Mouse (Mus musculus) CH12.LX (cell line): ENCODE measurements around the gene Mov10l1. TPM values are rescaled to one million over a fixed set of nuclear protein-coding genes. Genes with fewer than 3 reads are reported as not detected.

Experiments used
- DNase-seq: peaks from one replicate; pipeline ENCODE4 v3.0.0-alpha.2; 2013; ENCODE audit errors: extremely low read depth
- H3K27ac ChIP-seq: 2 replicates; pipeline ENCODE4 v1.5.1; 2012; ENCODE audit warnings: low read depth, mild to moderate bottlenecking, control low read depth, moderate library complexity; ENCODE audit not compliant: insufficient read depth
- H3K27me3 ChIP-seq: replicated peaks from 2 replicates; pipeline ENCODE3; 2012; ENCODE audit warnings: inconsistent platforms
- H3K36me3 ChIP-seq, 2 experiments: replicated peaks in 1 of 2; 2 replicates each; pipeline versions ENCODE3 to v1.6.1; 2012; ENCODE audit warnings: inconsistent platforms in 1 of 2, low read length in 1 of 2, mild to moderate bottlenecking in 1 of 2, mixed read lengths in 1 of 2, moderate library complexity in 1 of 2; ENCODE audit not compliant: control insufficient read depth in 1 of 2, insufficient read depth in 1 of 2
- H3K4me1 ChIP-seq, 2 experiments: 2 replicates each; pipeline ENCODE4 v1.6.1; 2012; ENCODE audit warnings: inconsistent platforms in 1 of 2, moderate library complexity in 1 of 2; ENCODE audit not compliant: insufficient read depth in 2 of 2, control insufficient read depth in 1 of 2
- H3K4me2 ChIP-seq: 2 replicates; pipeline ENCODE4 v1.6.1; 2012; ENCODE audit warnings: low read depth, mild to moderate bottlenecking, control low read depth; ENCODE audit not compliant: poor library complexity, insufficient read depth, severe bottlenecking
- H3K4me3 ChIP-seq, 3 experiments: fragments of 150-350 bp in 1 of 3; sonication (generic) in 1 of 3; replicated peaks in 1 of 3; 2 replicates each; pipeline versions ENCODE3 to v1.5.1; 2011 to 2012; ENCODE audit warnings: low read depth in 2 of 3, low read length in 2 of 3, mild to moderate bottlenecking in 2 of 3, moderate library complexity in 2 of 3, control low read depth in 1 of 3, improper control_type of control experiment in 1 of 3, inconsistent platforms in 1 of 3, mixed read lengths in 1 of 3; ENCODE audit not compliant: poor library complexity in 1 of 3
- H3K79me2 ChIP-seq: replicated peaks from 2 replicates; pipeline ENCODE4 v1.6.1; 2012; ENCODE audit warnings: mild to moderate bottlenecking, moderate library complexity; ENCODE audit not compliant: control insufficient read depth, poor library complexity, insufficient read depth, severe bottlenecking; ENCODE audit errors: extremely low read depth
- H3K9ac ChIP-seq: 2 replicates; pipeline ENCODE4 v1.6.1; 2012; ENCODE audit warnings: low read depth, mild to moderate bottlenecking, control low read depth, moderate library complexity; ENCODE audit not compliant: insufficient read depth
- H3K9me3 ChIP-seq: replicated peaks from 2 replicates; pipeline ENCODE3; 2012; ENCODE audit warnings: low read length, inconsistent platforms, mixed read lengths
- CTCF ChIP-seq, 2 experiments: IDR thresholded peaks in 1 of 2; conservative IDR thresholded peaks in 1 of 2; 2 replicates each; pipeline ENCODE4 v1.5.1; 2011 to 2012; ENCODE audit warnings: low read depth in 2 of 2, low read length in 2 of 2, improper control_type of control experiment in 1 of 2, inconsistent platforms in 1 of 2, mild to moderate bottlenecking in 1 of 2, moderate library complexity in 1 of 2
- ELF1 ChIP-seq: IDR thresholded peaks from 2 replicates; pipeline ENCODE4 v1.6.1; 2014; ENCODE audit warnings: low read depth, mild to moderate bottlenecking, inconsistent platforms, low read length, improper control_type of control experiment
- EP300 ChIP-seq: IDR thresholded peaks from 2 replicates; pipeline ENCODE4 v1.6.1; 2011; ENCODE audit warnings: low read length, improper control_type of control experiment
- ETS1 ChIP-seq: conservative IDR thresholded peaks from 2 replicates; pipeline ENCODE4 v1.6.1; 2012; ENCODE audit warnings: low read depth, mild to moderate bottlenecking, inconsistent platforms, low read length, improper control_type of control experiment, moderate library complexity
- JUND ChIP-seq: conservative IDR thresholded peaks from 2 replicates; pipeline ENCODE4 v1.6.1; 2011; ENCODE audit warnings: low read depth, low read length, improper control_type of control experiment
- MAFK ChIP-seq: IDR thresholded peaks from 2 replicates; pipeline ENCODE4 v1.6.1; 2011; ENCODE audit warnings: low read length, improper control_type of control experiment; ENCODE audit not compliant: insufficient replicate concordance
- MEF2A ChIP-seq: IDR thresholded peaks from 2 replicates; pipeline ENCODE4 v1.6.1; 2014; ENCODE audit warnings: low read depth, mild to moderate bottlenecking, inconsistent platforms, low read length, improper control_type of control experiment, borderline replicate concordance
- MXI1 ChIP-seq: IDR thresholded peaks from 2 replicates; pipeline ENCODE4 v1.6.1; 2011; ENCODE audit warnings: mild to moderate bottlenecking, low read depth, low read length, improper control_type of control experiment
- PAX5 ChIP-seq: IDR thresholded peaks from 2 replicates; pipeline ENCODE4 v1.6.1; 2012; ENCODE audit warnings: low read length, inconsistent platforms, mixed read lengths
- SMC3 ChIP-seq: IDR thresholded peaks from 2 replicates; pipeline ENCODE4 v1.6.1; 2011; ENCODE audit warnings: low read depth, low read length, improper control_type of control experiment
- TBP ChIP-seq: conservative IDR thresholded peaks from 2 replicates; pipeline ENCODE4 v1.6.1; 2011; ENCODE audit warnings: low read depth, low read length, improper control_type of control experiment
- ZKSCAN1 ChIP-seq: IDR thresholded peaks from 2 replicates; pipeline ENCODE4 v1.6.1; 2012; ENCODE audit warnings: low read depth, inconsistent platforms, low read length, improper control_type of control experiment, borderline replicate concordance
- dilution Hi-C: fragments of 300-500 bp; cut with MboI; formaldehyde crosslinking; loops from 2 replicates; pipeline ENCODE4 v1.14.3; 2020; ENCODE audit warnings: low sequenced_read_pairs; ENCODE audit not compliant: extremely low pct_unique_long_range_greater_than_20kb, extremely low pct_ligation_motif_present
- in situ Hi-C: fragments of 300-500 bp; cut with MboI; formaldehyde crosslinking; loops from 3 replicates; pipeline ENCODE4 v1.14.3; 2019; ENCODE audit warnings: low sequenced_read_pairs, low pct_ligation_motif_present, low pct_unique_long_range_greater_than_20kb, mixed read lengths
- polyA plus RNA-seq: library from polyadenylated mRNA; unstranded; fragments of >175 nt; gene quantifications from 2 replicates; pipeline ENCODE4 v1.2.1, GENCODE M21; 2012; ENCODE audit warnings: low read depth; ENCODE audit not compliant: insufficient read length
- total RNA-seq, 2 experiments: library from RNA; depleted of rRNA; stranded (reverse); fragments of 300-350 nt in 1 of 2; fragments of >200 nt in 1 of 2; gene quantifications; 2 replicates each; pipeline ENCODE4 v1.2.3; 2012 to 2014

Mov10l1 gene
- total and polyA plus RNA-seq, 3 experiments = not detected

DNA sequence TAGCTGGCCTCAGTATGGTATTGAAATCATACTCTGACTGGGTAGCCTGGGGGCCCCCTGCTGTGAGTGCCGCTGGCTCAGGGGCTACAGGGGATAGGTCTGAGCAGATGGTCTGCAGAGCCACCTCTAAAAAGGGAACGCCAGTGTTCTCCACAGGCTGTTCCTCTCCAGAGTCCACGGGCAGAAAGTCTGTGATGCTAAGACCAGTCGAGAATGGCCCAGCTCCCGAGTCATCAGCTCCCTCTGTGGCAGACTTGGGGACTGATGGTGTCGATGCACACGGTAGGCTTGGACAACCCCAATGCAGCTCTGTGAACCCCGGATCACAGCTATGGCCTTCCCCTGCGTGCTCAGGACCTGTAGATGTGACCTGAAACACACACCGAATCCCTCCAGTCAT is 121.2 kb downstream of the Mov10l1 start:
- no peak overlapping the region for H3K9ac ChIP-seq
- H3K4me2 ChIP-seq = no peak overlapping the region
- dilution Hi-C loops (no loop called here), in situ Hi-C loops (loop anchor here (25.0 kb wide), 1 partner anchor 258 kb away; the partner anchor contains the start of genes Lmf2, Ncaph2 and Sco2)
- peaks cover 92 to 99% of the 10 kb centered on the region in 2 experiments for H3K36me3 ChIP-seq
- no peak overlapping the region for H3K4me3 ChIP-seq
- no peak overlapping the region for H3K27ac ChIP-seq
- TF ChIP-seq MAFK (no peak), ZKSCAN1 (no peak), MEF2A (no peak), ETS1 (no peak), SMC3 (no peak), EP300 (no peak), CTCF (conservative IDR thresholded peaks at IDR 0.05 in 1 of 2, IDR thresholded peaks at IDR 0.05 in 1 of 2; ENCODE audit: low read depth in 2 of 2, low read length in 2 of 2) (no peak), TBP (no peak), ELF1 (no peak), JUND (no peak)
- no peaks in the 10 kb centered on the region for H3K79me2 ChIP-seq
- DNase-seq = no peak
- no peaks in the 10 kb centered on the region for H3K9me3 ChIP-seq
- no peaks in the 10 kb centered on the region for H3K4me1 ChIP-seq
- no peaks in the 10 kb centered on the region for H3K27me3 ChIP-seq

DNA sequence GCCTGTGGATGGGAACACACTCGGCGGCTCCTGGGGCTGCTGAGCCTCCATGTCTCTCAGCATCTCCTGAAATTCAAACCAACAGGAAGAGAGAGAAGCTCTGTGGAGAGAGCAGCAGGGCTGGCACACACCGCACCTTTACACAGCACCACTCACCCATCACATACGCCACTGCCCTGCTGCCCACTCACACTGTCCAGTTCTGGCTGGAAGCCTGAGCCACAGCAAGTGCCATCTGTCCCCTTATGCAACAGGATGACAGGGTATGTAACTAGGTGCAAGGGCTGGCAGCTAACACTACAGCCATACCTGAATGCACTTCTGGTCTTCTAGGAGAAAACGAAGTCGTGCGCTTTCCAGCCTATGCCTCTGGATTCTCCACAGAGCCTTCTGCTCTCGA is 121.7 kb downstream of the Mov10l1 start:
- H3K27me3 ChIP-seq = no peaks in the 10 kb centered on the region
- no peak for TF ChIP-seq MXI1
- no peak for TF ChIP-seq PAX5
- DNase-seq = no peak
- no peaks in the 10 kb centered on the region for H3K9me3 ChIP-seq
- in situ Hi-C loops (loop anchor here (25.0 kb wide), 1 partner anchor 258 kb away; the partner anchor contains the start of genes Lmf2, Ncaph2 and Sco2), dilution Hi-C loops (no loop called here)
- peaks cover 91 to 99% of the 10 kb centered on the region in 2 experiments for H3K36me3 ChIP-seq
- H3K9ac ChIP-seq = no peak overlapping the region
- no peaks in the 10 kb centered on the region for H3K4me1 ChIP-seq
- H3K4me3 ChIP-seq = no peak overlapping the region
- no peaks in the 10 kb centered on the region for H3K79me2 ChIP-seq
- H3K4me2 ChIP-seq = no peak overlapping the region
- no peak overlapping the region for H3K27ac ChIP-seq

Other genes with a start within 250 kb of the Mov10l1 start
- 15.9 and 16.2 TPM in 2 replicates for gene Brd1, start 248.7 kb upstream of the Mov10l1 start, total RNA-seq (2012; rRNA removed)
- 11.7 and 13.6 TPM in 2 replicates for gene Brd1, start 248.7 kb upstream of the Mov10l1 start, total RNA-seq (2014; rRNA removed)
- gene Brd1, start 248.7 kb upstream of the Mov10l1 start, polyA plus RNA-seq = 17.7 and 19.1 TPM in 2 replicates
- 13.8 and 16.7 TPM in 2 replicates for gene Zbed4, start 231.2 kb upstream of the Mov10l1 start, total RNA-seq (2012; rRNA removed)
- gene Zbed4, start 231.2 kb upstream of the Mov10l1 start, total RNA-seq (2014; rRNA removed) = 16.7 TPM in 2 replicates
- 9.9 and 11.0 TPM in 2 replicates for gene Zbed4, start 231.2 kb upstream of the Mov10l1 start, polyA plus RNA-seq
- gene Alg12, start 163.6 kb upstream of the Mov10l1 start, total RNA-seq (2012; rRNA removed) = 10.3 and 10.7 TPM in 2 replicates
- 7.5 and 8.1 TPM in 2 replicates for gene Alg12, start 163.6 kb upstream of the Mov10l1 start, total RNA-seq (2014; rRNA removed)
- 7.1 and 8.5 TPM in 2 replicates for gene Alg12, start 163.6 kb upstream of the Mov10l1 start, polyA plus RNA-seq
- 85.0 and 150 TPM in 2 replicates for gene Creld2, start 163.3 kb upstream of the Mov10l1 start, total RNA-seq (2012; rRNA removed)
- gene Creld2, start 163.3 kb upstream of the Mov10l1 start, total RNA-seq (2014; rRNA removed) = 63.6 and 67.6 TPM in 2 replicates
- 93.8 and 107 TPM in 2 replicates for gene Creld2, start 163.3 kb upstream of the Mov10l1 start, polyA plus RNA-seq
- 19.0 and 20.4 TPM in 2 replicates for gene Pim3, start 120.7 kb upstream of the Mov10l1 start, total RNA-seq (2012; rRNA removed)
- gene Pim3, start 120.7 kb upstream of the Mov10l1 start, total RNA-seq (2014; rRNA removed) = 19.9 and 26.0 TPM in 2 replicates
- 11.4 and 14.1 TPM in 2 replicates for gene Pim3, start 120.7 kb upstream of the Mov10l1 start, polyA plus RNA-seq
- gene Ttll8, start 28.5 kb upstream of the Mov10l1 start, total RNA-seq (2012; rRNA removed) = not detected in 2 replicates
- not detected in 2 replicates for gene Ttll8, start 28.5 kb upstream of the Mov10l1 start, total RNA-seq (2014; rRNA removed)
- not detected in 2 replicates for gene Ttll8, start 28.5 kb upstream of the Mov10l1 start, polyA plus RNA-seq
- gene Mlc1, start 3.9 kb upstream of the Mov10l1 start, total RNA-seq (2012; rRNA removed) = not detected in 2 replicates
- not detected in 2 replicates for gene Mlc1, start 3.9 kb upstream of the Mov10l1 start, total RNA-seq (2014; rRNA removed)
- not detected in 2 replicates for gene Mlc1, start 3.9 kb upstream of the Mov10l1 start, polyA plus RNA-seq
- not detected in 2 replicates for gene Panx2, start 76.8 kb downstream of the Mov10l1 start, total RNA-seq (2012; rRNA removed)
- gene Panx2, start 76.8 kb downstream of the Mov10l1 start, total RNA-seq (2014; rRNA removed) = not detected in 2 replicates
- gene Panx2, start 76.8 kb downstream of the Mov10l1 start, polyA plus RNA-seq = not detected in 2 replicates
- gene Trabd, start 92.2 kb downstream of the Mov10l1 start, total RNA-seq (2012; rRNA removed) = 70.6 and 74.7 TPM in 2 replicates
- gene Trabd, start 92.2 kb downstream of the Mov10l1 start, total RNA-seq (2014; rRNA removed) = 38.0 and 39.2 TPM in 2 replicates
- 49.5 and 53.5 TPM in 2 replicates for gene Trabd, start 92.2 kb downstream of the Mov10l1 start, polyA plus RNA-seq
- 6.5 and 11.7 TPM in 2 replicates for gene Selenoo, start 106.2 kb downstream of the Mov10l1 start, total RNA-seq (2012; rRNA removed)
- 8.0 and 8.7 TPM in 2 replicates for gene Selenoo, start 106.2 kb downstream of the Mov10l1 start, total RNA-seq (2014; rRNA removed)
- gene Selenoo, start 106.2 kb downstream of the Mov10l1 start, polyA plus RNA-seq = 2.3 and 3.7 TPM in 2 replicates
- 16.7 and 17.0 TPM in 2 replicates for gene Tubgcp6, start 140.2 kb downstream of the Mov10l1 start, total RNA-seq (2012; rRNA removed)
- gene Tubgcp6, start 140.2 kb downstream of the Mov10l1 start, total RNA-seq (2014; rRNA removed) = 11.3 and 13.3 TPM in 2 replicates
- gene Tubgcp6, start 140.2 kb downstream of the Mov10l1 start, polyA plus RNA-seq = 10.6 and 12.7 TPM in 2 replicates
- gene Hdac10, start 145.8 kb downstream of the Mov10l1 start, total RNA-seq (2012; rRNA removed) = 14.1 and 17.7 TPM in 2 replicates
- gene Hdac10, start 145.8 kb downstream of the Mov10l1 start, total RNA-seq (2014; rRNA removed) = 9.5 TPM in 2 replicates
- 8.2 and 8.5 TPM in 2 replicates for gene Hdac10, start 145.8 kb downstream of the Mov10l1 start, polyA plus RNA-seq
- 0.17 and 0.21 TPM in 2 replicates for gene Mapk12, start 157.8 kb downstream of the Mov10l1 start, total RNA-seq (2012; rRNA removed)
- not detected in 2 replicates for gene Mapk12, start 157.8 kb downstream of the Mov10l1 start, total RNA-seq (2014; rRNA removed)
- gene Mapk12, start 157.8 kb downstream of the Mov10l1 start, polyA plus RNA-seq = 0.14 TPM in 1 of 2 replicates, not detected in the other
- 7.4 and 11.4 TPM in 2 replicates for gene Mapk11, start 166.7 kb downstream of the Mov10l1 start, total RNA-seq (2012; rRNA removed)
- 3.5 and 3.9 TPM in 2 replicates for gene Mapk11, start 166.7 kb downstream of the Mov10l1 start, total RNA-seq (2014; rRNA removed)
- gene Mapk11, start 166.7 kb downstream of the Mov10l1 start, polyA plus RNA-seq = 5.2 and 5.3 TPM in 2 replicates
- gene Plxnb2, start 197.9 kb downstream of the Mov10l1 start, total RNA-seq (2012; rRNA removed) = 40.1 and 51.5 TPM in 2 replicates
- gene Plxnb2, start 197.9 kb downstream of the Mov10l1 start, total RNA-seq (2014; rRNA removed) = 2.7 and 2.9 TPM in 2 replicates
- gene Plxnb2, start 197.9 kb downstream of the Mov10l1 start, polyA plus RNA-seq = 4.3 and 4.5 TPM in 2 replicates
- gene Dennd6b, start 213.6 kb downstream of the Mov10l1 start, total RNA-seq (2012; rRNA removed) = 6.6 and 9.0 TPM in 2 replicates
- gene Dennd6b, start 213.6 kb downstream of the Mov10l1 start, total RNA-seq (2014; rRNA removed) = 4.1 and 4.5 TPM in 2 replicates
- 8.8 and 9.1 TPM in 2 replicates for gene Dennd6b, start 213.6 kb downstream of the Mov10l1 start, polyA plus RNA-seq
- gene Ppp6r2, start 228.6 kb downstream of the Mov10l1 start, total RNA-seq (2012; rRNA removed) = 10.0 and 14.7 TPM in 2 replicates
- gene Ppp6r2, start 228.6 kb downstream of the Mov10l1 start, total RNA-seq (2014; rRNA removed) = 5.8 and 8.7 TPM in 2 replicates
- gene Ppp6r2, start 228.6 kb downstream of the Mov10l1 start, polyA plus RNA-seq = 6.8 and 10.3 TPM in 2 replicates